Mouse (Mus musculus) natural killer cell, adult 2 months (primary cell): ENCODE measurements around the gene Nell1.

Source experiments
- DNase-seq, 2 experiments: peaks; one replicate each; pipeline ENCODE4 v3.0.0; 2022; ENCODE audit warnings: low spot score in 2 of 2

The Nell1 gene

GRCm38 (mm10) chr7:50050144-50050543, 75.5 kb downstream of the Nell1 start:
- no peak for DNase-seq

DNA sequence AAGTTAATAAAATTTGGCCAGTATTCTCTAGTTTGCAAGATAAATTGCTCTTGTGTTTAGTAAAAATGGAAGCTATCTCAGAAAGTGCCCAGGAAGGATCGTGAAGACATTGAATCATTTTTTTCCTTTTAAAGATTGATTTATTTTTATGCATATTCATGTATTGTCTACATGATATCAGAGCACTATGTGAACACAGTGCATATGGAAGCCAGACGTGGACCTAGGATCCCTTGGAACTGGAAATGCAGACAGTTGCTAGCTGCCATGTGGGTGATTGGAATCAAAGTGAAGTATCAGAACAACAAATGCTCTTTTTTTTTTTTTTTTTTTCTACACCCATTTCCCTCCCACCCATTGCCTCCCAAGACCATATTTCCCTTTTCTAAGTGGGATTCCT, 79.0 kb downstream of the Nell1 start:
- DNase-seq: no peak

GRCm38 (mm10) chr7:50094461-50094860, 119.8 kb downstream of the Nell1 start:
- DNase-seq: no peak

GRCm38 (mm10) chr7:50105612-50106321, 131.1 kb downstream of the Nell1 start:
- DNase-seq: no peak

- DNase-seq: no peak
These were observed 132.6 kb downstream of the Nell1 start for GRCm38 (mm10) chr7:50107261-50107660.

- DNase-seq: no peak
These were observed 143.7 kb downstream of the Nell1 start for GRCm38 (mm10) chr7:50118348-50118747.

GRCm38 (mm10) chr7:50137706-50138105, 163.0 kb downstream of the Nell1 start:
- no peak for DNase-seq

GRCm38 (mm10) chr7:50149326-50149725, 174.7 kb downstream of the Nell1 start:
- no peak for DNase-seq

GRCm38 (mm10) chr7:50150838-50151237, 176.2 kb downstream of the Nell1 start:
- DNase-seq: no peak

DNA sequence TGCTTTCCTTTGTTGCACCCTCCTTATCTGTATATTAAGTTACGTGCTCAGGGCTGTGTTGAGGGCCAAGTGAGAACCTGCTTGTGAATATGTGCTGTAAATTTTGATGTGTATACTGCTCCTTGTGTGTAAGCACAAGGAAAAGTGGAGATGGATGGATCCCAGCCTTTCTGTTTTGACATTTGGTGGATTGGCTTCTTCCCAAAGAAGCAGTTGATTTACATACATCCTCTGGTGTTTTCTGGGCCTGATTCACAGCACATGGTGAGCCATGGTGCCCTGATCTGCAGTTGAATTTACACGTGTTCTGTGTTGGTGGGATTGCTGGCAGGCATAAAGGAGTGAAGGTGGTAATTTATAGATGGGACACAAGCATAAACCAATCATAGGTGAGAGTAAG, 179.0 kb downstream of the Nell1 start:
- no peak for DNase-seq

GRCm38 (mm10) chr7:50162602-50163001, 187.9 kb downstream of the Nell1 start:
- no peak for DNase-seq

GRCm38 (mm10) chr7:50168778-50169177, 194.1 kb downstream of the Nell1 start:
- DNase-seq: no peak

DNA sequence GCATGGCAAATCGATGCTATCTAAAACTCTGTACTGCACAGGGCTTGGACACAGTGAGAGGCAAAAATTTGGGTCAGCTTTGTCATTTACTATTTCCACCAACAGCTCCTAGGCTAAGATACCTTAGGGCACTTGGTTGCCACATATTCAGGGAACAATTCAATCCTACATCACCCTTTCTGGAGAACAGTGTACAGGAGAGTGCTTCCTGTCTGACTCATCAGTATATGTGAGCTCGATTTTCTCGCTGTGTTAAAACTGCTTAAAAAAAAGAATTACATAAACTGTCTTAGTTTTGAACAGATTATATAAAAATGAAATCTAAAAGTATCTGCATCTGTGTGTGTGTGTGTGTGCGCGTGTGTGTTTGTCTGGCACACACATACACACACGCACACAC, 211.6 kb downstream of the Nell1 start:
- no peak for DNase-seq

DNA sequence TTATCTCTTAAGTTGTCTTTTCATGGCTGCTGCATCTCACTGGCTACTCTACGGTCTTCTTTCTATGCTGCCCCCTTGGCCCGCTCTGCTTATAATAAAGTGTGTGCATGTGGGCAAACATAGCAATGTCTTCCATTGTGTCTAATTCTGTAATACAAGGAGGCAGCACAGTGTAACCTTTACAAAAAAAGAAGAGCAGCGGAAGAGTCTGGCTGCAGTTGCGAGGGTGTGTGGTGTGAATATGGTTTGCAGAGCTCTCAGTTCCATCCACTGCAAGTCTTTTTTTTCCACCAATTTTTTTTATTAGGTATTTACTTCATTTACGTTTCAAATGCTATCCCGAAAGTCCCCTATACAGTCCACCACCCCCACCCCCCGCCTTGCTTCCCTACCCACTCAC, 219.3 kb downstream of the Nell1 start:
- no peak for DNase-seq

DNA sequence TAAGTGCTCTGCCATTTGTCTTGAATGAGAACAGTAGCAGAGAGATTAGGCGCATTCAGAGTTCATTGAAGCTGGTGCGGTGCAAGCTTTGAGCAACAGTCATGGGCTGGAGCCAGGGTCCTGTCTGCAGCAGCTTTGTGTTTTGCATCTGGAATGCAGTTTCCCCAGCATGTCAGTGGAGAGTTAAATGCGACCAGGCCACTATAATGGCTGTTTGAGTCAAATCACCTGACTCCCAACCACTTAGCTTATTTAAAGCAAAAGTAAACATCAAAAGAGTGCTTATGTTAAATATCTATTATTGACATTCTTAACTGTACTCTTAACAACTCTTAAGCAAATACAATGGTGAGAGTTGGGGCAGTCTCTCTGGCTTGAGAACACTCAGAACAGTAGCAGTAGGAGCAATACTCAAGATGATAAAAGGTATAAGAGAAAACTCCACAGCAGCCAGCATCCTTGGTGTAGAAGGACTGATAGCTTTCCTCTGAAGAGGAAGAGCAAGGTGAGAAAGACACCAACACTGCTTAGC, 220.5 kb downstream of the Nell1 start:
- no peak for DNase-seq

- DNase-seq: no peak
These were observed 230.6 kb downstream of the Nell1 start for GRCm38 (mm10) chr7:50205268-50205667.

DNA sequence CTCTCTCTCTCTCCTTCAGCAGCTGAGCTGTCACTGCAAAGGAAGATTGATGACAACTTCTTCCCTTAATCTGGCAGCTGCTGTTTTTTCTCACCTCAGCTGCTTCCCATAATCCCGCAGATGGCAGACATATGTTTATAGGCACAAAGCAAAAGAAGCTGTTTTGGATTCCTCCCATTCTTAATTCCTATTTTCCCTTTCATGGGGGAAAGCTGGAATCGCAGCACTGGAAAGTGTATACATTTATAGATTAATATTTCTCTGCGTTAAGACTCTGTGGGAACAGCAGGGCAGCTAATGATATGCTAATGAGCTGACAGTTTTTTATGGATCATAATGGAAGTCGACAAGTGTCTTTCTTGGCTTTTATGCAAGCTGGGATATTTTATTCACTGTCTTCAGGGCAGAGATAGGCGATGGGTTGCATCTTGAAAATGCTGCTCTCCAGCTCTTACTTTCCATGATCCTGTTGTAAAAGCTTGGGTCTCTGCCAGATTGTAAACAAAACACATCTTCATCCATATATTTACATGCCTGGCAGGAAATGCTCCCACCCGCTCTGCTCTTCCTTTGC, 236.1 kb downstream of the Nell1 start:
- no peak for DNase-seq

DNA sequence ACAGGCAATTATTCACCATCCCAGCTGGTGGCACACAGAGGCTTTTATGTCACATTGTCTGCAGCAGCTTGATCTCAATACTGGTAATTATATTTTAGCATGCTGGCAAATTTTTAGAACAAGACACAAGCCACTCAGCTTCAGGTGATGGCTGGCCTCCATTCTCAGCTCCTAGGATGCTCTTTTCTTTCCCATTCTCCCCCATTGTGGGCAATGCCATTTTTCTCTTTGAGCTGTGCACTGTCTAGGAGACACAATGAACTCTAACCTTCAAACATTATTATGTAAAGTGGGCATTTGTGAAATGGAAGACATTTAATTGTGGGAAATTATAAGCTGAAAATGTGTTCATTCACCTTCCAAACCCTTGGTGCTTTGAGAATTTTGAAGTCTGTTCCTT, 247.2 kb downstream of the Nell1 start:
- DNase-seq: no peak

DNA sequence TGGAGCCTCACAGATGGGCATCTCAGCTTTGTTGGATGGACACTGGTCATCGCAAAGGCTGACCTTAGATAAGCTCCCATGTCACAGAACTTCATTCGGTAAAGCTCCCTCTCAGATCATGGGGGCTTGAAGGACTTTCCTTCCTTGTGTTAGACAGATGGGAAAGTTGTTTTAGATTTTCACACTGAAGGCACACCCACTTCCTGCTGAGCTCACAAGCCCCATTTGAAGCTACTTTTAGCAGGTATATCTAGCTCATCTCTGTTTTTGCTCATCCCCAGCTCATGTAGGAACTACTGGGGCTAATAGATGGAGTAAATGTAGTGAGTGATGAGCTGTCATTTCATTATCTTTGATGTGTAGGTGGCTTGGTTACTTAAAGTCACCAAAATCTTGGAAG, 252.0 kb downstream of the Nell1 start:
- no peak for DNase-seq

DNA sequence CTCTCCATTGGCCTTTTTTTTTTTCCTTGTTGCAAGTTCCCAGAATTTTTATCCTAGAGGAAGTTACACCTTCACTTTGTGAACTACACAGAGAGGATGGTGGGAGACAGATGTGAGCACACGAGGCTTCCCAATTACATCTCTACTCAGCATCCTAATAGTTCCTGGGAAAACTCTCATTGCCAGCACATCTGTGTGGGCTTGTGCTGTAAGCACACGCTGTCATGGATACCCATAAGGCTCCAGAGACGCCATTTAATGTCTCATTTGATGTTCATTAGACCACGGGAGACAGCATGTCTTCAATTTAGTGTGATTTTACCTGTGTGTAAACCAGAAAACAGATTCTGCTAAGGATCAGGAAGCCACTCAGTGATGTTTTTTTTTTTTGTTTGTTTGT, 253.6 kb downstream of the Nell1 start:
- no peak for DNase-seq

- no peak for DNase-seq
These were observed 266.5 kb downstream of the Nell1 start for GRCm38 (mm10) chr7:50241213-50241612.

- DNase-seq: no peak
These were observed 267.1 kb downstream of the Nell1 start for GRCm38 (mm10) chr7:50241634-50242273.

DNA sequence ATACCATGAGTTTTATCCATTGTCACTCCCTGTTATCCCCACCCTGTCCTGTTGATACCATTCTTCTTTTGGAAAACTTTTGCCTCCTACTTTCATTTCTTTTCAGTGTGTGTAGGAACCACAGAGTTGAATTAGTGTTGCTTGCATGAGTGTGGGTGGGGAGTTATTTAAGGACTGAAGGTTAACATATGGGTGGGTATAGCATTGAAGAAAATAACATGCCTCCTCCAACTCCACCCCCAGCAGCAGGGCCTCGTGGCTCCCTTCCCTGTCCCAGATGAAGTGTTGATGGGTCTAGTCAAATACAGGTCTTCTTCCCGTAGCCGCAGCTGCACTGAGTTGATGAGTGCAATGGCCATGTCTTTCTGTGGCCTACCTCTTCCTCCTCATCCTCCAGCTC, 278.5 kb downstream of the Nell1 start:
- DNase-seq: no peak
